Mouse (Mus musculus): ENCODE results near the gene Fntb. TPM values are rescaled to one million over a fixed set of nuclear protein-coding genes. Genes with fewer than 3 reads are reported as not detected.
"Not testable (repeated sequence)": the region's sequence is repeated elsewhere in the genome, so short reads cannot be mapped to it uniquely, and the experiment has no call there.

Gene Fntb
- polyA plus RNA-seq, 1 experiment from 2014 or later = 43.5 TPM

DNA sequence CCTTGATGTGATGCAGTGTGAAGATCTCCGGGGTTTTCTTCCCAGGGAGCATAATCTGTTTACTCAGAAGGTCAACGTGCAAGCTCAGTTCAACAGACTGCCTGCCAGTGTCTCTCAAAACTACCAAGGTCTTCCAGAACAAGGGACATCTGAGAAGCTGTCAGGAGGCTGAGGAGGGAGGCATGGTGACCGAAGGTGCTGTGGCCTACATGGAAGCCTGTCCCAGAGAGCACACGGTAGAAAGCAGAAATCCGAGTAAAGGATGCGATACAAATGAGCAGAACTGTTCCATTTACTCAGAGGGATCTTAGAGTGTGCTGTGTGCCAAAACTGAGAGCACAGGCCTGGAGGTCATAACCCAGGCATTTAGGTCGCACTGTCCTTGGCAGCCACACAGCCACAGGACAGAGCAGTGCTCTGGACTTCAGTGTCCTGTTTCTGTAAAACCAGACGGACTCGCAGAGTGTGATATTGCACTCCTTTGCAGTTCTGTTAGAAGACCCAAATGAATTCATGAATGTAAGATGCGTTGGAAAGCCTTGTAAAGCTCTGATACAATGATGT, 18.7 kb downstream of the Fntb start:
- H3K27me3 ChIP-seq (ENCODE audit: control insufficient read depth, insufficient read depth, low read length) = no peaks in the 10 kb centered on the region
- H3K36me3 ChIP-seq (ENCODE audit: control insufficient read depth, insufficient read depth, low read length) = no peaks in the 10 kb centered on the region
- DNase-seq (ENCODE audit: low spot score, missing footprints) = no peak
- ATAC-seq (ENCODE audit: low FRiP score) = no peak
- H3K4me2 ChIP-seq = no peak overlapping the region
- no peaks in the 10 kb centered on the region for H3K9me3 ChIP-seq (ENCODE audit: control insufficient read depth, low read length)
- H3K9ac ChIP-seq (ENCODE audit: low read length) = no peak overlapping the region
- H3K27ac ChIP-seq (ENCODE audit: low read depth, low read length) = no peak overlapping the region
- H3K4me1 ChIP-seq (ENCODE audit: control insufficient read depth, insufficient read depth, low read length) = no peaks in the 10 kb centered on the region
- H3K4me3 ChIP-seq (ENCODE audit: low read depth, low read length) = no peak overlapping the region
- WGBS = 64% methylated on average over 10 of the region's 10 CpGs

- Histone ChIP-seq H3K27ac (ENCODE audit: low read depth, low read length) (no peak overlapping the region), H3K9me3 (ENCODE audit: control insufficient read depth, low read length) (no peaks in the 10 kb centered on the region), H3K36me3 (ENCODE audit: control insufficient read depth, insufficient read depth, low read length) (no peaks in the 10 kb centered on the region), H3K4me3 (ENCODE audit: low read depth, low read length) (no peak overlapping the region), H3K9ac (ENCODE audit: low read length) (no peak overlapping the region), H3K4me1 (ENCODE audit: control insufficient read depth, insufficient read depth, low read length) (no peaks in the 10 kb centered on the region), H3K4me2 (no peak overlapping the region), H3K27me3 (ENCODE audit: control insufficient read depth, insufficient read depth, low read length) (no peaks in the 10 kb centered on the region)
- WGBS = 74% methylated on average over 8 of the region's 8 CpGs
- ATAC-seq (ENCODE audit: low FRiP score) (no peak), DNase-seq (ENCODE audit: low spot score, missing footprints) (no peak)
These were observed 25.2 kb downstream of the Fntb start for GRCm38 (mm10) chr12:76790446-76791084.

GRCm38 (mm10) chr12:76792540-76792939, 27.2 kb downstream of the Fntb start:
- not testable (repeated sequence) for H3K4me1 ChIP-seq (ENCODE audit: control insufficient read depth, insufficient read depth, low read length); H3K36me3 ChIP-seq (ENCODE audit: control insufficient read depth, insufficient read depth, low read length); ATAC-seq (ENCODE audit: low FRiP score); DNase-seq (ENCODE audit: low spot score, missing footprints); H3K9me3 ChIP-seq (ENCODE audit: control insufficient read depth, low read length); H3K9ac ChIP-seq (ENCODE audit: low read length); H3K27me3 ChIP-seq (ENCODE audit: control insufficient read depth, insufficient read depth, low read length); H3K27ac ChIP-seq (ENCODE audit: low read depth, low read length); H3K4me2 ChIP-seq; H3K4me3 ChIP-seq (ENCODE audit: low read depth, low read length)
- WGBS = 43% methylated on average over 14 of the region's 14 CpGs

GRCm38 (mm10) chr12:76795350-76795749, 30.0 kb downstream of the Fntb start, which contains the start of gene Gpx2:
Gene Gpx2 (minus strand): TSS chr12:76795554.
- Histone ChIP-seq H3K27me3 (ENCODE audit: control insufficient read depth, insufficient read depth, low read length) (no peaks in the 10 kb centered on the region), H3K27ac (ENCODE audit: low read depth, low read length) (no peak within 1 kb of the TSS), H3K36me3 (ENCODE audit: control insufficient read depth, insufficient read depth, low read length) (no peaks in the 10 kb centered on the region), H3K9ac (ENCODE audit: low read length) (no peak within 1 kb of the TSS), H3K4me1 (ENCODE audit: control insufficient read depth, insufficient read depth, low read length) (peaks cover 3% of the 10 kb centered on the region; the same call in 1 of the 2 replicates), H3K9me3 (ENCODE audit: control insufficient read depth, low read length) (no peaks in the 10 kb centered on the region), H3K4me3 (ENCODE audit: low read depth, low read length) (no peak within 1 kb of the TSS), H3K4me2 (no peak within 1 kb of the TSS)
- DNase-seq (ENCODE audit: low spot score, missing footprints) = no peak
- no peak for ATAC-seq (ENCODE audit: low FRiP score)
- WGBS = 80% methylated on average over 5 of the region's 5 CpGs

DNA sequence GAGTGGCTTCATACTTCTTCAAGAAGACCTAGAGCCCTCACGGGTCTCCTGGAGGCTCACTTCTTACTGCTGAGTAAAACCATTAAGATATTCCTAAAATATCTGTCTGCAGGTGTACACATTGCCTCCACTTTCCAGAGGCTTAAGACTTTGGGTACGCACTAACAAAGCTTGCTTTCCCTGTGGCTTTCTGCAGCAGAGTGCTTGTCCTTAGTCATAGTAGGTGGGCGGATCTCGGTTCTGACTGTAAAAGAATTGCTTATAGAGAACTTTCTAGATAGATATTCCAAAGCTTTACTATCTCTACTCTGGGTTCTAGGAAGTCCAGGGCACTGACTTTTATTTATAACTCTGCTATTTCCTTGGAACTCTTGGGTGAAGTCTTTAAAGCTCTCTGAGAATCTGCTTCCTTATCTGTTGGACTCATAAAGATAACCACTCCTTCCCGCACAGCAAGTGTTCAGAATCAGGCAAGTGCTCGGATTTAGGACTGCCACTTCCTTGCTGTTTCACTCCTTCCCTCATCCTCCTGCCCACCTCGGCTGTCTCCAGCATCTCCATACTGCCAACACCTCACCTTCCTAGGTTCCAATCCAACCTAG, 31.6 kb downstream of the Fntb start:
- H3K4me2 ChIP-seq = no peak overlapping the region
- H3K4me3 ChIP-seq (ENCODE audit: low read depth, low read length) = no peak overlapping the region
- no peaks in the 10 kb centered on the region for H3K27me3 ChIP-seq (ENCODE audit: control insufficient read depth, insufficient read depth, low read length)
- peaks cover 3% of the 10 kb centered on the region; the same call in 1 of the 2 replicates for H3K4me1 ChIP-seq (ENCODE audit: control insufficient read depth, insufficient read depth, low read length)
- H3K36me3 ChIP-seq (ENCODE audit: control insufficient read depth, insufficient read depth, low read length) = no peaks in the 10 kb centered on the region
- no peaks in the 10 kb centered on the region for H3K9me3 ChIP-seq (ENCODE audit: control insufficient read depth, low read length)
- DNase-seq (ENCODE audit: low spot score, missing footprints) (no peak), ATAC-seq (ENCODE audit: low FRiP score) (no peak)
- H3K9ac ChIP-seq (ENCODE audit: low read length) = no peak overlapping the region
- no peak overlapping the region for H3K27ac ChIP-seq (ENCODE audit: low read depth, low read length)
- 88% methylated on average over 7 of the region's 7 CpGs for WGBS

DNA sequence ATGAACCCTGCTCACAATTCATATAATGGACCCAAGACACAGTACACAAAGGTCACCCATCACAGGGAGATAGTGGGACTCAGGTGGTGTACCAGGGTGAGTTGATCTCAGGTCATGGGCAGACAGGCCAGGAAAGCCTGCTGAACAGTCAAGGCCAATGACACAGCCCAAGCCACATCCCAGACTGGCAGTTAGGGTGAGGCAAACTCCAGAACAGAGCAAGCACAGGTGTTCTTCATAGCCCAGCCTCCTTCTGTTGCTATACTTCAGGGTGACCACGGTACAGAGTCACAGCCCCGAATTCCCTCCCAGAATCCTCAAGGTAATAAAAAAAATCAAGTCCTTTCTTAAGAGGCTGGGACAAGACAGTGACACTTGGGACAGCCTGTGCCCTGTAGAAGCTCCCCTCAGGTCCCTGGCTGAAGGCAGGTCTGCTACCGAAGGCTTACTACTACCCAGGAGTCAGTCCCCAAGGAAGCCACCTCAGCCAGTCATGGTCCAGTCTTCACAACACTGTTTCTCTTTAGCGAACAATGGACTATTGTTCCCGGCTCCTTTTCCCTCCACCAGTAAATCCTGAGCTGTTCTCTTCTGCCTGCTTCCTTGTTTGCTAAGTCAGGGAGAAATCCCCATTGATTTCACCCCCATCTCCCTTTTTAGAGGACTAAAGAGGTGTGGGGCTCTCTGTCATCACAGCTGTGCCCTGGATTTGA, 32.8 kb downstream of the Fntb start:
- H3K27ac ChIP-seq (ENCODE audit: low read depth, low read length) = no peak overlapping the region
- 47% methylated on average over 5 of the region's 5 CpGs for WGBS
- no peak for ATAC-seq (ENCODE audit: low FRiP score)

GRCm38 (mm10) chr12:76803028-76803427, 37.6 kb downstream of the Fntb start:
- H3K9ac ChIP-seq (ENCODE audit: low read length) = no peak overlapping the region
- no peak overlapping the region for H3K4me3 ChIP-seq (ENCODE audit: low read depth, low read length)
- peaks cover 3% of the 10 kb centered on the region; the same call in 1 of the 2 replicates for H3K4me1 ChIP-seq (ENCODE audit: control insufficient read depth, insufficient read depth, low read length)
- H3K27me3 ChIP-seq (ENCODE audit: control insufficient read depth, insufficient read depth, low read length) = no peaks in the 10 kb centered on the region
- ATAC-seq (ENCODE audit: low FRiP score) (no peak), DNase-seq (ENCODE audit: low spot score, missing footprints) (no peak)
- H3K4me2 ChIP-seq = no peak overlapping the region
- no peaks in the 10 kb centered on the region for H3K36me3 ChIP-seq (ENCODE audit: control insufficient read depth, insufficient read depth, low read length)
- H3K27ac ChIP-seq (ENCODE audit: low read depth, low read length) = no peak overlapping the region
- 93% methylated on average over 10 of the region's 10 CpGs for WGBS
- H3K9me3 ChIP-seq (ENCODE audit: control insufficient read depth, low read length) = no peaks in the 10 kb centered on the region

More for the DNA sequence above, 32.8 kb downstream of the Fntb start:
- Histone ChIP-seq H3K9ac (ENCODE audit: low read length) (no peak overlapping the region), H3K9me3 (ENCODE audit: control insufficient read depth, low read length) (no peaks in the 10 kb centered on the region), H3K4me1 (ENCODE audit: control insufficient read depth, insufficient read depth, low read length) (peaks cover 3% of the 10 kb centered on the region; the same call in 1 of the 2 replicates), H3K4me3 (ENCODE audit: low read depth, low read length) (no peak overlapping the region), H3K4me2 (no peak overlapping the region), H3K27me3 (ENCODE audit: control insufficient read depth, insufficient read depth, low read length) (no peaks in the 10 kb centered on the region), H3K36me3 (ENCODE audit: control insufficient read depth, insufficient read depth, low read length) (no peaks in the 10 kb centered on the region)
- no peak for DNase-seq (ENCODE audit: low spot score, missing footprints)

- H3K4me1 ChIP-seq (ENCODE audit: control insufficient read depth, insufficient read depth, low read length) = no peaks in the 10 kb centered on the region
- DNase-seq (ENCODE audit: low spot score, missing footprints) (peak; percentile 89), ATAC-seq (ENCODE audit: low FRiP score) (peak; percentile 62; the same call in 1 of the 2 replicates)
- no peaks in the 10 kb centered on the region for H3K36me3 ChIP-seq (ENCODE audit: control insufficient read depth, insufficient read depth, low read length)
- H3K27me3 ChIP-seq (ENCODE audit: control insufficient read depth, insufficient read depth, low read length) = no peaks in the 10 kb centered on the region
- no peak overlapping the region for H3K9ac ChIP-seq (ENCODE audit: low read length)
- H3K9me3 ChIP-seq (ENCODE audit: control insufficient read depth, low read length) = no peaks in the 10 kb centered on the region
- no peak overlapping the region for H3K4me2 ChIP-seq
- H3K4me3 ChIP-seq (ENCODE audit: low read depth, low read length) = no peak overlapping the region
- 58% methylated on average over 7 of the region's 7 CpGs for WGBS
- H3K27ac ChIP-seq (ENCODE audit: low read depth, low read length) = no peak overlapping the region
These were observed 38.4 kb downstream of the Fntb start for GRCm38 (mm10) chr12:76803700-76804252.
